Mouse (Mus musculus) bone marrow macrophage, adult 2 months (primary cell): Measurements from ENCODE around the gene Myh6.

ENCODE experiments used
- CTCF ChIP-seq: IDR thresholded peaks from 2 replicates; pipeline ENCODE4 v1.5.1; 2012; ENCODE audit warnings: low read depth, mild to moderate bottlenecking, low read length, moderate library complexity
- POLR2A ChIP-seq: IDR thresholded peaks from 2 replicates; pipeline ENCODE4 v1.6.1; 2012; ENCODE audit warnings: mild to moderate bottlenecking, low read depth, low read length, borderline replicate concordance

DNA sequence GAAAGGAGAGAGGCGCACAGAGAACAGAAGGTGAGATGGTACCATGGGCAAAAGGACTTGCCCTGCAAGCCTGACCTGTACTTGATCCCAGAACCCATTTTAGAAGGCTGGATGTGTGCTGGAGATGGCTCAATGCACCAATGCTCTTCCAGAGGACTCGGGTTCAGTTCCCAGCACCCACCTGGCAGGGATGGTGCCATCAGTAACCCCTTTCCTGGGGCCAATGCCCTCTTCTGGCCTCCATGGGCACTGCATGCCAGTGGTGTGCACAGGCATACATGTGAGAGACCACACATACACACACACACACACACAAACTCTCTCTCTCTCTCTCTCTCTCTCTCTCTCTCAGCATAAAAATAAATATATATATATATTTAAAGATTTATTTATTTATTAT lies 34.7 kb upstream of the Myh6 start:
- no peak for TF ChIP-seq CTCF
- no peak for TF ChIP-seq POLR2A
